Mouse (Mus musculus) lung, embryonic 15.5 days (tissue): ENCODE measurements around the gene E030025P04Rik. TPM values are rescaled to one million over a fixed set of nuclear protein-coding genes. Genes with fewer than 3 reads are reported as not detected.

Source experiments
- ATAC-seq: fragments of 200-750 bp; cut with Nextera tagmentation; 2 replicates; pipeline ENCODE4 v1.8.0; 2017; ENCODE audit warnings: moderate number of reproducible peaks, borderline replicate concordance; ENCODE audit not compliant: low FRiP score, low TSS enrichment; ENCODE audit errors: extremely low read depth
- H3K27ac ChIP-seq: fragments of 300-500 bp; sonication (generic); 2 replicates; pipeline ENCODE4 v1.5.1; 2015; ENCODE audit warnings: moderate library complexity, mild to moderate bottlenecking, inconsistent platforms
- H3K27me3 ChIP-seq: fragments of 300-500 bp; sonication (generic); 2 replicates; pipeline ENCODE4 v1.6.1; 2015; ENCODE audit warnings: inconsistent platforms
- H3K36me3 ChIP-seq: fragments of 300-500 bp; sonication (generic); 2 replicates; pipeline ENCODE4 v1.6.1; 2015; ENCODE audit warnings: inconsistent platforms
- H3K4me1 ChIP-seq: fragments of 300-500 bp; sonication (generic); 2 replicates; pipeline ENCODE4 v1.6.1; 2015; ENCODE audit warnings: inconsistent platforms
- H3K4me2 ChIP-seq: fragments of 300-500 bp; sonication (generic); 2 replicates; pipeline ENCODE4 v1.6.1; 2015; ENCODE audit warnings: inconsistent platforms, mild to moderate bottlenecking, moderate library complexity
- H3K4me3 ChIP-seq: fragments of 300-500 bp; sonication (generic); 2 replicates; pipeline ENCODE4 v1.5.1; 2015; ENCODE audit warnings: mild to moderate bottlenecking, inconsistent platforms
- H3K9ac ChIP-seq: fragments of 300-500 bp; sonication (generic); 2 replicates; pipeline ENCODE4 v1.6.1; 2015; ENCODE audit warnings: inconsistent platforms
- H3K9me3 ChIP-seq: fragments of 300-500 bp; sonication (generic); 2 replicates; pipeline ENCODE4 v1.6.1; 2016; ENCODE audit warnings: inconsistent platforms
- WGBS: fragments of 180-500 bp; shearing (Covaris S2); methylation state at CpG from one replicate; pipeline ENCODE4 v1.1.7; 2015; 5-methylcytosine and 5-hydroxymethylcytosine counted together
- polyA plus RNA-seq: library from polyadenylated mRNA; unstranded; fragments of >200 nt; fragmentation: Nextera tagmentation; extraction: Ambion mirVana; gene quantifications from 2 replicates; pipeline ENCODE4 v1.2.1, GENCODE M21; 2015

Gene E030025P04Rik
- polyA plus RNA-seq, 1 experiment from 2014 or later: 0.14 TPM

DNA sequence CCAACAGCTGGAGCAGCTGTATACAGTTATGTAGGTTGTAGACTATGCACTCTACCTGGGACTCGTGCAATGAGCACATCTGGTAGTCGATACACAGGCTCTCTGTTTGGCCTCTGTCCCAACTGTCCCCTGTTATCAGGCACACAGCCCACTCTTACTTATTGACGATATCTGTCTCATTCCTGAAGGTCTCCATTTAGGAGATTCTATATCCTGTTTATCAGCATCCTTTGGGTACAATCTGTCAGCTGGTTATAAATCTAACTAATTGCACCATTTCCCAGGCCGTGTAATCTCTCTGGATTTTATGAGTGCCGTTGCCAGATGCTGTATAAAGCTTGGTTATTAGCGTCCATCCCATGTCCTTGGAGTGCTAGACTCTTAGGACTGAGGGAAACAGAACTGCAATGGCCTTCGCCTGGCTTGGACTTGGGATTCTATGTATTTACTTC is 747 bp upstream of the E030025P04Rik start:
- 28% methylated on average over 7 of the region's 7 CpGs for WGBS
- ATAC-seq: peak; percentile 58; the same call in 1 of the 2 replicates
- H3K27ac ChIP-seq: peak overlapping the region; percentile 69

DNA sequence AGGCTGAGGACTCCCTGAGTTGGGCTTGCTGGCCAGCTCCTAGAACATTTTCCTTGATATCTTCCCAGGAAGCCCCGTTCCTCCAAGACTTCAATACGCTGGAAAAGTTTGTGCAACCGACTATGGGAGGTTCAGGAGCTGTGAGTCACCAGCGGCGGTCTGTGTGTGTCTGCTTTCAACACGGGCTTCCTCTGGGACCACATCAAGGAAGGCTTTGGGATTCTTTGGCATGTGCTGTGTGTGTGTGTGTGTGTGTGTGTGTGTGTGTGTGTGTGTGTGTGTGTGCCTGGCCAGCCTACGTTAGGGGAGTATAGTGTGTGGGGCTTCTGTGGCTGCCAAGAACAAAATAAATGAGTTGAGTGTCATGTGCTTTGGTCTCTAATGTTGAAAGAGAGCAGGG is 17.7 kb downstream of the E030025P04Rik start:
- Histone ChIP-seq H3K4me3 (no peak overlapping the region), H3K4me1 (0 out of 2 replicates have a peak, but pooled peaks cover 2% of the 10 kb centered on the region), H3K4me2 (no peak overlapping the region), H3K9ac (no peak overlapping the region), H3K27me3 (no peaks in the 10 kb centered on the region), H3K27ac (peak overlapping the region; percentile 31; the same call in 1 of the 2 replicates), H3K9me3 (no peaks in the 10 kb centered on the region), H3K36me3 (no peaks in the 10 kb centered on the region)
- ATAC-seq: peak; percentile 81
- WGBS: 43% methylated on average over 7 of the region's 7 CpGs

More for the DNA sequence above, 747 bp upstream of the E030025P04Rik start:
- H3K4me3 ChIP-seq: no peak overlapping the region
- H3K9me3 ChIP-seq: no peaks in the 10 kb centered on the region
- no peaks in the 10 kb centered on the region for H3K27me3 ChIP-seq
- H3K4me1 ChIP-seq: peaks cover 20% of the 10 kb centered on the region
- no peak overlapping the region for H3K4me2 ChIP-seq
- H3K9ac ChIP-seq: no peak overlapping the region
- no peaks in the 10 kb centered on the region for H3K36me3 ChIP-seq

DNA sequence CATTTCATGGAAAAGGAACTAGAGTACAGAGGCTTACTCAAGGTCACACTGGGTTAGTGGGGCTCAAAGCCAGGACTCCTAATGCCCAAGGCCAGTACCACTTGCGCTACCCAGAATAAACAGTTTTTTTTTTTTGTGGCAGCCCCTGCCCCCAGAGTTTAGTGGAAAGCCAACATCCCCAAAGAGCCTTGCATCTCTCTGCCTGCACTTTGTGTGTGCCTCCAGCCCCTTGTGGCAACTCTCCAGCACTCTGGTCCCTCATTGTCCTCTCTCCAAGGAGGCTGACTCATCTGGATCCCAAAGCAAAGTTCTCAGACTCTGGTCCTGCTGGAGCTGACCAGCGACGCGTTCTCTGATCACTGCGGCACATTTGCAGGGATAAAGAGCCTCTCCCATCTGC is 18.7 kb downstream of the E030025P04Rik start:
- no peak for ATAC-seq
- no peak overlapping the region for H3K27ac ChIP-seq
- H3K27me3 ChIP-seq: no peaks in the 10 kb centered on the region
- H3K9ac ChIP-seq: no peak overlapping the region
- no peaks in the 10 kb centered on the region for H3K9me3 ChIP-seq
- H3K4me1 ChIP-seq: 0 out of 2 replicates have a peak, but pooled peaks cover 2% of the 10 kb centered on the region
- H3K36me3 ChIP-seq: no peaks in the 10 kb centered on the region
- WGBS: 75% methylated on average over 5 of the region's 5 CpGs
- H3K4me3 ChIP-seq: no peak overlapping the region
- H3K4me2 ChIP-seq: no peak overlapping the region

DNA sequence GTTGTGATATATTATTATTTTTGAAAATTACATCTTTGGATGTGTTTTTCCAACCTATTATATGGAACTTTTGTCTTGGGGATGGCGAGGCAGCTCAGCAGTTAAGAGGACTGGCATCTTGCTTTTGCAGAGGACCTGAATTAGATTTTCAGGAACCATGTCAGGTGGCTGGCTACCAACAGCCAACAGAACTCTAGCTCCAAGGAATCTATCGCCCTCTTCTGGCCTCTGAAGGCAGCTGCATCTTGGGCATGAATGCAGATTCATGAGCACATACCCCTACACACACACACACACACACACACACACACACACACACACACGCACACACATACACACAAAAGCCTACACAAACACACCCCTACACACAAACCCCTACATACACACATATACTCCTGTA is 19.9 kb downstream of the E030025P04Rik start:
- 0 out of 2 replicates have a peak, but pooled peaks cover 2% of the 10 kb centered on the region for H3K4me1 ChIP-seq
- H3K4me3 ChIP-seq: no peak overlapping the region
- no peaks in the 10 kb centered on the region for H3K27me3 ChIP-seq
- no peak overlapping the region for H3K4me2 ChIP-seq
- no peak overlapping the region for H3K9ac ChIP-seq
- WGBS: 52% methylated on average over 3 of the region's 3 CpGs
- no peaks in the 10 kb centered on the region for H3K36me3 ChIP-seq
- H3K27ac ChIP-seq: no peak overlapping the region
- ATAC-seq: no peak
- no peaks in the 10 kb centered on the region for H3K9me3 ChIP-seq

DNA sequence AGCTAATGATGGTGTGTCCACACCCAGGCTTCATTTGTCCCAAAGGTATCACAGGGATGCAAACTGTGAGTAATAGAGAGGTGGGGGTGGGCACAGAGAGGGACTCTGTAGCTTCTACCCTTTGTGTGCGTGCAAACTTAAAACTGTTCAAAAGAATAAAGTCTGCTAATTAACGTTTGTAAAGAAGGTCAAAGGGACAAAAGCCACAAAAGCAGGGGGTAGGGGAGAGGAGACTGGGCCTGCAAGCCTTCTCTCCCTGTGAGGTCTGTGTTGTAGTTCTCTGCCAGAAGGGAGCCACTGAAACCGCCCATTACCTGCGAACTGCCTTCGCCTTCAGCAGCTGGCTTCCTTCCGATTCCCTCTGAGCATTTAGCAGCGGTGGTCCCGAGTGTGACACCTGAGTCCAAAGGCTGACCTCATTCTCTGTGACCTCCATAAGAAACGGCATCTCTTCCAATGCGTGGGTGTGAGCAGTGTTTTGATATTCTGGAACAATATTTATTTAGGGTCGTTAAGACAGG is 34.3 kb downstream of the E030025P04Rik start:
- no peak overlapping the region for H3K27ac ChIP-seq
- no peak for ATAC-seq
- peaks cover 9% of the 10 kb centered on the region for H3K4me1 ChIP-seq
- 39% methylated on average over 11 of the region's 11 CpGs for WGBS
- H3K4me2 ChIP-seq: no peak overlapping the region
- H3K9ac ChIP-seq: no peak overlapping the region
- H3K36me3 ChIP-seq: no peaks in the 10 kb centered on the region
- H3K9me3 ChIP-seq: no peaks in the 10 kb centered on the region
- no peak overlapping the region for H3K4me3 ChIP-seq
- H3K27me3 ChIP-seq: no peaks in the 10 kb centered on the region

DNA sequence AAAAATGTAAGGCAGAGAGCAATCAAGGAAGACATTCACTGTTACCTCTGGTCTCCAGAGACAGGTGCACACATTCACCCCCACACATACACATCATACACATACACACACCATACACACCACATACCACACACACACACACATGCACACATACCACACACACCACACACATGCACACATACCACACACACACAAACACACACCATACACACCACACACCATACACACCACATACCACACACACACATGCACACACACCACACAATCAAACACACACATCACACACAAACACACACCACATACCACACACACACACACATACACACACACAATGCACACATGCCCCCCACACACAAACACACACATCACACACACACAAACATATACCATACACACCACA is 35.1 kb downstream of the E030025P04Rik start:
- H3K36me3 ChIP-seq: no peaks in the 10 kb centered on the region
- no peaks in the 10 kb centered on the region for H3K27me3 ChIP-seq
- H3K9ac ChIP-seq: no peak overlapping the region
- H3K27ac ChIP-seq: no peak overlapping the region
- no peak overlapping the region for H3K4me2 ChIP-seq
- ATAC-seq: no peak
- no peak overlapping the region for H3K4me3 ChIP-seq
- no peaks in the 10 kb centered on the region for H3K9me3 ChIP-seq
- H3K4me1 ChIP-seq: peaks cover 9% of the 10 kb centered on the region

DNA sequence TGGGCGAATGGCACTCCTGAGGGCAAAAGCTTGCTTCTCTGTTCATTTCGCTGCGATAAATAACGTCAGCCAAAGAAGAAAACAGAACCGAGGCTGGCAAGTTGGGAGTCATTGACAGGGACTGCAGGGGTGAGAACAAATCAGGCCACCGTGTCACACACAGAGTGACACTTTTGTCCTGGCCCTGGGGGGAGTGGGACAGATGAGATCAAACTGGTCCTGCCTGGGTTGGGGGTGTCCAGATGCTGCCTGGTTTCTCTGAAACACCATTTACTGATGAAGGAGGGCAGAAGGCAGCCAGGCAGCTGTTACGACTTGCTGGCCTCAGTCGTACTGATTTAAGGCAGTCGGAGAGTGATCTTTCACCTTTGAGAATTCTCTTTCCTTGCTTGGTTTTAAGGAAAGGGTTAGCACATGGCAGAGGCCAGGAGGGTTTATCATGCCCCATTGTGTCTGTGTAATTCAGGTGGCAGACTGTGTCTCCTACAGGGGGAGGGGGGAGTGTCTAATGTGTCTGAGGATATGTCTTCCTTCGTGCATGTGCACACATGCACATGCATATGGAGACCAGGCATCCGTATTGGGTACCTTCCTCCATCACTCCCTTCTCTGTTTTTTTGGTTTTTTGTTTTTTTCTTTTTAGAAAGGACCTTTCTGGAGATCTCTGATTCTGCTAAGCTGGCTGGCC is 36.5 kb downstream of the E030025P04Rik start:
- ATAC-seq: no peak
- Histone ChIP-seq H3K4me3 (no peak overlapping the region), H3K4me2 (no peak overlapping the region), H3K27me3 (no peaks in the 10 kb centered on the region), H3K36me3 (no peaks in the 10 kb centered on the region), H3K27ac (no peak overlapping the region), H3K9ac (no peak overlapping the region), H3K4me1 (peaks cover 9% of the 10 kb centered on the region), H3K9me3 (no peaks in the 10 kb centered on the region)
- WGBS: 42% methylated on average over 11 of the region's 11 CpGs

DNA sequence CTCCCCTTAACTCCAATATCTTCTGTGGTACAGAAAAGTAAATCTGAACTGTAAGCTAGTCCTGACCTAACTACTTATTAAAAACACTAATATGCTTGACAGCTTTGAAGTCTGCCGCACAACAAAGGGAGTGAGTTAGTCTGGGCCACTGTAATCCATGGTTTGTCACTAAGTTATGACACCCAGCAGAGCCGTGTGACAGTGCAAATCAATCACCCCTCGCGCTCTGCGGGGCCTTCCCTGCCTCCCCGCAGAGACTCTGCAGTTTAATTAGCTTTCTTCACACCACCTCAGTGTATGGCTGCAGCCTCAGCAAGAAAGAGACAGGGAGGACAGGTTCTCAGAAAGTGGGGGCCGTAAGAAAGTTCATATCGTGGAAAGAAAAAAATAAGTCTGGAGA is 37.4 kb downstream of the E030025P04Rik start:
- Histone ChIP-seq H3K4me2 (no peak overlapping the region), H3K9me3 (no peaks in the 10 kb centered on the region), H3K9ac (no peak overlapping the region), H3K4me1 (peaks cover 9% of the 10 kb centered on the region), H3K27ac (no peak overlapping the region), H3K36me3 (no peaks in the 10 kb centered on the region), H3K4me3 (no peak overlapping the region), H3K27me3 (no peaks in the 10 kb centered on the region)
- ATAC-seq: no peak
- 19% methylated on average over 8 of the region's 8 CpGs for WGBS

DNA sequence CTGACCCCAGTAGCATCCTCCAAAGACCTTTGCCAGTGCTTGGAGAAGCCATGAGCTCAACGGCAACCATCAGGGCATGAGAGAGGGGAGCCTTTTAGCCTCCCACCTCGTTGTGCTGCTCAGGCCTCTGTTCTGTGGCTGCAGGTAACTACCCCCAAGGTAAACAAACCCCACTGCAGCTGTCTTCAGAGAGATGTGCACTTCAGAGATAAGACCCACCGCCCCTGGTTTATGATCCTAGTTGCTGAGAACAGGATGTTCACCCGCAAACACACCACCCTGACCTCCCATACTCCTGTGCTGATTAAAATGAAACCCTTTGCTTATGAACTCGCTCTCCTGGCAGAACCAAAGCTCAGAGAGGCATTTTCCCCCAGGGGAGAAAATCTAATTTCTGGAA is 38.0 kb downstream of the E030025P04Rik start:
- H3K9ac ChIP-seq: no peak overlapping the region
- ATAC-seq: no peak
- H3K9me3 ChIP-seq: no peaks in the 10 kb centered on the region
- H3K27me3 ChIP-seq: no peaks in the 10 kb centered on the region
- WGBS: 25% methylated on average over 5 of the region's 5 CpGs
- H3K4me2 ChIP-seq: no peak overlapping the region
- peaks cover 9% of the 10 kb centered on the region for H3K4me1 ChIP-seq
- H3K27ac ChIP-seq: no peak overlapping the region
- H3K36me3 ChIP-seq: no peaks in the 10 kb centered on the region
- H3K4me3 ChIP-seq: no peak overlapping the region

DNA sequence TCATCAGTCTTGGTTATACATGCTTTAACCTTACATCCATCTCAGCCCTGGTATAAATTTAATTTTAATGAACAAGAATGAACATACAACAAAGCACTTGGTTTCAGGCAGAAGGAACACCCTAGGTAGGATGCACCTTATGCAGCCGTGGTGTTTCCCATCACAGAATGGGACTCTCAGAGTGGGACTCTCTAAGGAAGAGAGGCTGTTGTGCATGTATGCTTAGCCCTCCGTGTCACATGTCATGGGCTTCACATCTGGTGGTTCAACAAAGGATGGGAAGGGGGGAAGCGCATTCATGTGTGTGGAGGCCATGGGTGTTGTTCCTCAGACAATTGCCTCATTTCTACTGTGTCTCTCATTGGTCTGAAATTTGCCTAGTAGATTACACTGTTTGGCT is 40.8 kb downstream of the E030025P04Rik start:
- no peak for ATAC-seq
- no peak overlapping the region for H3K4me2 ChIP-seq
- H3K27ac ChIP-seq: no peak overlapping the region
- H3K4me3 ChIP-seq: no peak overlapping the region
- 86% methylated on average over 3 of the region's 3 CpGs for WGBS
- H3K27me3 ChIP-seq: no peaks in the 10 kb centered on the region
- no peak overlapping the region for H3K9ac ChIP-seq
- H3K4me1 ChIP-seq: peaks cover 15% of the 10 kb centered on the region
- H3K36me3 ChIP-seq: no peaks in the 10 kb centered on the region
- H3K9me3 ChIP-seq: no peaks in the 10 kb centered on the region

DNA sequence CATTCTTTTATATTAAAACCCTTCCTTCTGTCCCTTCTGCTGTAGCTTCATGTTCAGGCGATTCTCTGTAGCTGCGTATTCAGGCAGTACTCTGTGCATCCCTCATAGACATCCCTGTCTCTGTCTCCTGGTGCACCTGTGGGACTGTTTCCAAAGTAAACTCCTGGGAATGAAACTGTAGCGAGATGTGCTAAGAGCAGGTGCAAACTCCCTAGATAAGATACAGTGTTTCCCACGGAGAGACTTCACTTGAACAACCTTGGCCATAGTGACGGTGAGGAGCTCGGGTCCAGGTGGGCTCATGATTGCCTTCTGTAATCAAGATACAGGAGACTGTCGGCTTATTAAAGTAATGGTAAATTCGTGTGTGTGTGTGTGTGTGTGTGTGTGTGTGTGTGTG is 41.5 kb downstream of the E030025P04Rik start:
- H3K27ac ChIP-seq: no peak overlapping the region
- H3K27me3 ChIP-seq: no peaks in the 10 kb centered on the region
- no peaks in the 10 kb centered on the region for H3K36me3 ChIP-seq
- WGBS: 86% methylated on average over 8 of the region's 8 CpGs
- no peak for ATAC-seq
- H3K9ac ChIP-seq: no peak overlapping the region
- peaks cover 22% of the 10 kb centered on the region for H3K4me1 ChIP-seq
- H3K9me3 ChIP-seq: no peaks in the 10 kb centered on the region
- no peak overlapping the region for H3K4me2 ChIP-seq
- H3K4me3 ChIP-seq: no peak overlapping the region

DNA sequence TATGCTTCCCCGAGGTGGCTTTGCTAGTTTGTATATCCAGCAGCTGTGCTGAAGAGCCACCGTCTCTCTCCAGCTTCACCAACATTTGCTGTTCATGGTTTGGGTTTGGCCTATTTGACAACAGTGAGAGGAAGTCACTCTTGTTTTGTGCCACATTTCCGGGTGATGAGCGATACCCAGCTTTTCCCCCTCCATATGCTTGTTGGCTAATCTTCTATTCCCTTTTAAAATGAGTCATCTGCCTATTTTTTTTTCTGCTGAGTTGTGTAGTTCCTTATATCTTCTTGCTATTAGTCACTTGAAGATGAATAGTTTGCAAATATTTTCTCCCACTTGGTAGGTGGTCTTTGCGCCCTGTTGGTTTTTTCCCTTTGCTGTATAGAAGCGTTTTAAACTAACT is 43.9 kb downstream of the E030025P04Rik start:
- Histone ChIP-seq H3K36me3 (no peaks in the 10 kb centered on the region), H3K4me2 (no peak overlapping the region), H3K4me3 (no peak overlapping the region), H3K9me3 (no peaks in the 10 kb centered on the region), H3K27me3 (no peaks in the 10 kb centered on the region), H3K4me1 (peaks cover 14% of the 10 kb centered on the region), H3K9ac (no peak overlapping the region), H3K27ac (no peak overlapping the region)
- 60% methylated on average over 6 of the region's 6 CpGs for WGBS
- ATAC-seq: no peak
